Mouse (Mus musculus) macrophage (primary cell): ENCODE data around the gene Aqp5. TPM values are rescaled to one million over a fixed set of nuclear protein-coding genes. Genes with fewer than 3 reads are reported as not detected.

Source experiments
- H3K27ac ChIP-seq: fragments of 350-480 bp; formaldehyde crosslinking; 2 replicates; pipeline ENCODE4 v1.9.0; 2021
- H3K36me3 ChIP-seq: fragments of 350-480 bp; formaldehyde crosslinking; 2 replicates; pipeline ENCODE4 v1.9.0; 2021; ENCODE audit errors: inconsistent target
- H3K4me3 ChIP-seq: fragments of 350-480 bp; formaldehyde crosslinking; 2 replicates; pipeline ENCODE4 v1.9.0; 2021; ENCODE audit errors: inconsistent target
- H3K79me2 ChIP-seq: fragments of 350-480 bp; formaldehyde crosslinking; 2 replicates; pipeline ENCODE4 v1.9.0; 2021; ENCODE audit errors: inconsistent target
- WGBS: methylation state at CpG from one replicate; pipeline ENCODE4 v1.1.7; 2026; ENCODE audit warnings: inconsistent platforms; ENCODE audit not compliant: missing documents; 5-methylcytosine and 5-hydroxymethylcytosine counted together
- polyA plus RNA-seq: library from polyadenylated mRNA; stranded (reverse); fragments of 250-400 nt; gene quantifications from 3 replicates; pipeline ENCODE4 v1.2.4, GENCODE M21; 2018; ENCODE audit warnings: inconsistent platforms
- total RNA-seq, 78 experiments: library from RNA; depleted of rRNA; stranded (reverse); fragments of 250-400 nt; gene quantifications; 1 replicate in 9 of 78; 2 replicates in 24 of 78; 3 replicates in 43 of 78; 4 replicates in 2 of 78; pipeline ENCODE4 v1.2.4; 2018; ENCODE audit warnings: inconsistent platforms in 56 of 78

Aqp5 gene
- total RNA-seq (2018; cell fraction: chromatin; rRNA removed): 1 to 10 TPM in 1 of 26 experiments, not detected in 25; 1.9 TPM
- total RNA-seq (2018; cell fraction: cytosol; rRNA removed): not detected
- not detected for total RNA-seq (2018; cell fraction: nucleus; rRNA removed)
- not detected in 3 replicates for polyA plus RNA-seq

DNA sequence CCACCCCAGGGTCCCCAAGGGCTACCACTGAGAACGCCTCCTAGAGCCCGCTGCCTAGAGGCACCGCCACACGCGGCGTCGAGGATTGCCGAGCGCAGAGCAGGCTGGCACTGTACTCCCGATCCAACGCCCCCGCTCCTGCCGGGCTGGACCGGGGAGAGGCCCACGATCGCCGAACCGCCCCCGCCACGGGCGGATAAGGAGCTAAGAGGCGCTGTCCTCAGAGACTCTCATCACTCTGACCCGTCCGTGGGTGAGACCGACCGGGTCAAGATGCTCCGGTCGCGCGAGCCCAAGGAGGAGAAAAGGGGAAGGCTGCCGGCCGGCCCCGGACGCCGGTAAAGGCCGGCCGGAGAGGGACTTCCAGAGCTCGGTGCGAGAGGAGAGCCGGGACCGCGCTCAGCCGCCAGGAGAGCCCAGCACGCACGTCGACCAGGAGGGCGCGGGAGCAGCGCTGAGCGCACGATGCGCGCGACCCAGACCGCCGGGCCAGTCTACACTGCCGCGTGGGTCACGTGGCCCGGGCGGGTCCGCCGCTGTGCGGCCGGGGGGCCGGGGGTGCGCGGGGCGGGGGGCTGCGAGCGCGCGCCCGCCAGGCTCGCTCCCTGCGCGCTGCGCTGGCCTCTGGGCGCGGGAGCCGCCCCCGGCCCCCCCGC, at the start of gene Aqp5:
TSS of gene Aqp5 (plus strand) at position 354 of the 656 bp plus-strand sequence.
- H3K4me3 ChIP-seq: no peak within 1 kb of the TSS
- no peaks in the 10 kb centered on the region for H3K79me2 ChIP-seq
- no peak within 1 kb of the TSS for H3K27ac ChIP-seq
- no peaks in the 10 kb centered on the region for H3K36me3 ChIP-seq
- 10% methylated on average over 62 of the region's 83 CpGs for WGBS

DNA sequence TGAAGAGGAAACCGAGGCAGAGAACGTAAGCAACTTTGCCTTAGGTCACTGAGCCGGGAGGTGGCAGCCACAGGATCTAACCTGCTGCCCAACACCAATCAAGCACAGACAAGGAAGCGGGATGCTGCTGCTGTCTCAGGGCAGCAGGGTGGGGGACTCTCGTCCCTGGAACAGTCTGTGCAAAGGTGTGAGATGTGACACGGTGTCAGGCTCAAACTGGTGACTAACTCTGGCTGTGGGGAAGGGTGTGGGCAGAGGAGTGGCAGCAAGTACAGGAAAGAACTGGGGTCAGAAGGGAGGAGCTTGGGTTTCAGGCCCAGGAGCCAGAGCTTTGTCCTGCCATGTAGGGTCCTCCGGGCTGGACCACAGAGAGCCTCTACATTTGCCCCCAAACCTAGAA, 46.5 kb upstream of the Aqp5 start:
- no peaks in the 10 kb centered on the region for H3K79me2 ChIP-seq
- H3K36me3 ChIP-seq: no peaks in the 10 kb centered on the region
- 54% methylated on average over 7 of the region's 7 CpGs for WGBS
- no peak overlapping the region for H3K27ac ChIP-seq
- no peak overlapping the region for H3K4me3 ChIP-seq

DNA sequence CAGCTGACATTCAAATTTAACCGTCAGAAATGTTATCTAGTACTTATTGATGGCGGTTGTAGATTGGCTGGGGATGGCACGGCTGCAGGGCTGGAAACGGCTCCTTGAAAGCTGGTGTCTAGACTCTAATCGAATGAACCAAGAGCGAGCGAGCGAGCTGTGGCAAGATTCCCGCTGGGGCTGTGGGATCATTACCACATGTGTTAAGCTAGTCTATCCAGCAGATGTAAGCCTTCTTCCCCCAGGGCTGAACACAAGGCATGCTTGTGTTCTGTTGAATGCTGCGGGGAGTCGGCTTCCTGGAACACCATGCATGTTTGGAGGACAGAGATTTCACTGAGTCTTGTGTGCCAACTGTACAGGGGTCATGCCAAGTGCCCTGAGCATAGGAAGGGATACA, 44.0 kb upstream of the Aqp5 start:
- H3K27ac ChIP-seq: no peak overlapping the region
- no peaks in the 10 kb centered on the region for H3K36me3 ChIP-seq
- 86% methylated on average over 11 of the region's 11 CpGs for WGBS
- H3K4me3 ChIP-seq: no peak overlapping the region
- H3K79me2 ChIP-seq: no peaks in the 10 kb centered on the region

DNA sequence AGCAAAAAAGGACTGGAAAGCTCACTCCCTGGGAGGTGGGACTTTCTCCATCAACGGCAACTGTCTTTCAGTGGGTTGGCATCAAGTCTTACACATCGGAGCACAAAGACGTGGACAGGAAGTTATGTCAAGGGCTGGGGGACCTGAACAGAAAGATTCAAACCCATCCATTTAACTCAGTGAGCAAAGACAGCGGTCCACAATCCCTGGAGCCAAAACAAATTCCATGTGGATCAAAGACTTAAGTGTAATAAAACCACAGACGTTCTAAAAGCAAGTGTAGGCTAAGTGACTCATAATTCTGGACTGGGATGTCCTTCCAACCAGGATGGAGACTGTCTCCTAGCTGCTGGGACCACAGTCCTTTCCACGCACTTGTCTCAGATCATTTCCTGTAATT, 42.9 kb upstream of the Aqp5 start:
- Histone ChIP-seq H3K4me3 (no peak overlapping the region), H3K27ac (no peak overlapping the region), H3K79me2 (no peaks in the 10 kb centered on the region), H3K36me3 (no peaks in the 10 kb centered on the region)
- 56% methylated on average over 6 of the region's 6 CpGs for WGBS

DNA sequence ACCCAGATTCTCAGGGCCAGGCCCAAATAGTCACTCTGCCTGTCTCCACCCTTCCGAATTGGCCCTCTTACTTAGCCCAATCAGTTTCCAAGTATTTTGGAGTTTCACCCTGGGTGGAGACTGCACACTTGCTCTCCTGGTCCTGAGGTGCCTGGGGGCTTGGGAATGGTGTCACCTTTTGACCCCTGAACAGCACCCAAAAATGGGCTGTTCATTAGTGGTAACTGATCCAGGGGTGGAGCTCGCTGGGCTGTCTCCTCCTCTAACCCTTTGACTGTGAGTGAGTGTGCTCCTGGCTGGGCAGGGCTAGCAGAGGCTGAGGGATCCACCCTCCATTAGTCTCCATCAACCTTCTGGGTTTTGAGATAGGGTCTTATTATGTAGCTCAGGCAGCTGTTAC, 40.7 kb upstream of the Aqp5 start:
- Histone ChIP-seq H3K4me3 (no peak overlapping the region), H3K27ac (no peak overlapping the region), H3K79me2 (no peaks in the 10 kb centered on the region), H3K36me3 (no peaks in the 10 kb centered on the region)
- 52% methylated on average over 2 of the region's 2 CpGs for WGBS

DNA sequence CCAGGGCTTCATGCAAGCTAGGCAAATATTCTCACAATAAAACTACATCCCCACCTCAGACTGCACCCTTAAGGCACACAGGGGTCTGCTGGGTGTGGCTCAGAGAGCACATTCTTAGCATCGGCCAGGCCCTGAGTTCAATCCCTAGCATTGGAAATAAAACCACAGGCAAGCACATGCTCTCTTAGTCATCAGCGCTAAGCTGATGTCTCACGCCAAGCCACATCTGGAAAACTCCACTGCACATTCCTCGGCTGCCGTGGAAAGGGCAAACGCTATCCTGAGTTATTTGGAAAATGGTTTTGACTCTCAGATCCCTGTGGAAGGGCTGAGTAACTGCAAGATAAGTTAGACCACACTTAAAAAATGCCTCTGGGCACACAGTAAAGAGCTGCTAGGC, 36.8 kb upstream of the Aqp5 start:
- WGBS: 91% methylated on average over 6 of the region's 6 CpGs
- no peak overlapping the region for H3K4me3 ChIP-seq

DNA sequence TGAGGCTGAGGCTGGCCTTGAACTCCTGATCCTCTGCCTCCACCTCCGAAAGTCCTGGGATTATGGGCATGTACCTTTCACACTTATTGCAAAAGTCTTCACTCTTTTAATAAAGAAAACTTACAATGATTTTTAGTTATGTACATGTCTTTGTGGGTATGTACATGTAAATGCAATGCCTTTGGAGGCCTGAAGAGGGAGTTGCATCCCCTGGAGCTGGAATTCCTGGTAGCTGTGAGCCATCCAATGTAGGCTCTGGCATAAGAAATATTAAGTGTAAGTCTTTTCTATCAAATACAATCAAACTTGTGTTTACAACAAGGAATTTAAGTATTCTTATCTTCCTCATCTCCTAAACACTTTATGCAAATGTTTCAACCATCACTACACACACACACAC, 31.6 kb upstream of the Aqp5 start:
- WGBS: 95% methylated on average over 1 of the region's 1 CpGs
- no peak overlapping the region for H3K4me3 ChIP-seq
- H3K27ac ChIP-seq: no peak overlapping the region
- H3K36me3 ChIP-seq: no peaks in the 10 kb centered on the region
- H3K79me2 ChIP-seq: no peaks in the 10 kb centered on the region

More for the DNA sequence above, 36.8 kb upstream of the Aqp5 start:
- H3K79me2 ChIP-seq: no peaks in the 10 kb centered on the region
- H3K27ac ChIP-seq: no peak overlapping the region
- H3K36me3 ChIP-seq: no peaks in the 10 kb centered on the region

DNA sequence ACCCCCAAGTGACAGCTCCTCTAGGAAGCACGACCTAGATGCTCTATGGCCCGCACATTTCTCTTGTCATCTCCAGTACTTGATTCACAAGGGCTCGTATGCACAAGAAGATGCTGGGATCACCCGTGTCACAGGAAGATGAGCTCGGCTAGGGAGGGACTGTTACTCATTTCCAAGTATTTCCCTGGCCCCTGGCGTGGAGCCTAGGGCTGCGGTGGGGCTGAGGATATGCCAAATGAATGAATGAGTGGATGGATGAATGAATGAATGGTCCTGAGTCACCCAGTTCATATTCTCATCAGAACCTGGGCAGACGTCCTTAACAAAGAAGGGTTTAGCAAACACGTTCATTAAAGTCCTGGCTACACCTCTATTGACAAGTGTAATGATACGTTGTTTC, 30.3 kb upstream of the Aqp5 start:
- H3K27ac ChIP-seq: no peak overlapping the region
- no peaks in the 10 kb centered on the region for H3K79me2 ChIP-seq
- no peak overlapping the region for H3K4me3 ChIP-seq
- WGBS: 87% methylated on average over 10 of the region's 10 CpGs
- no peaks in the 10 kb centered on the region for H3K36me3 ChIP-seq

DNA sequence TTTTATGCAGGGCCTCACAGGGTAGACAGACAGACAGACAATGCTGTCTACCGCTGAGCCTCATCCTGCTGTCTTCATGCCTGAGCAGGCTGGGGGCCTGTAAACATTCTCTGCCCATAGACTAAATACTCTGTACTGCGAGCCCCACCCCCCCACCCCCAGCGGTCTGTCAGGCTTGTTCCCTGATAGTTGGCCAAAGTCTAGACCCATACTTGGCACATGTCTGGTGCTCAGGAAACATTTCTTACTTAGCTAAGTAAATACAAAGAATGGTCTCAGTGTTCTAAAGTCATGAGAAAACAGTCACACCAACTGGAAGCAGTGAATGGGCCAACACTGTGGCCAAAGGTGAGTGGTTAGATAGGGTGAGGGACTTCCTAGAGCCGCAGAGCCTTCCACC, 23.2 kb upstream of the Aqp5 start:
- Histone ChIP-seq H3K79me2 (no peaks in the 10 kb centered on the region), H3K4me3 (no peak overlapping the region), H3K27ac (no peak overlapping the region), H3K36me3 (no peaks in the 10 kb centered on the region)
- WGBS: 78% methylated on average over 4 of the region's 4 CpGs

DNA sequence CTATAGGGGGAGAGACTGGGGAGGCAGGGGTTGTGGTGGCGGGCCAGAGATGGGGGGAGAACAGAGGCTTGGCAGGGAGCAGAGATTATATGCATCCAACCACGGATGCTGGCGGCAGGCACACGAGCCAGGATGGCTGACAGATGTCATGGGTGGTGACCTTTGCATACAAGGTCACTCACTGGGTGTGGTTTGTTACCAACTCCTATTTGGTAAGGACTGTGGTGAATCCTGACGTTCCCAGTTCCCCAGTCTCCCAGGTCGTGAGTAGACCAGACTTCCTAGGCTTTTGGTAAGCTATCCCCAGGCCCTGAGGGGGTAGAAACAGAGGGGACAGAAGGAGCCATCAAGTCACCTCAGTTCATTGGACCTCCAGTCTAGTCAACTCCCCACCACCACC, 21.9 kb upstream of the Aqp5 start:
- H3K4me3 ChIP-seq: no peak overlapping the region
- H3K79me2 ChIP-seq: no peaks in the 10 kb centered on the region
- 86% methylated on average over 6 of the region's 6 CpGs for WGBS
- no peaks in the 10 kb centered on the region for H3K36me3 ChIP-seq
- no peak overlapping the region for H3K27ac ChIP-seq

DNA sequence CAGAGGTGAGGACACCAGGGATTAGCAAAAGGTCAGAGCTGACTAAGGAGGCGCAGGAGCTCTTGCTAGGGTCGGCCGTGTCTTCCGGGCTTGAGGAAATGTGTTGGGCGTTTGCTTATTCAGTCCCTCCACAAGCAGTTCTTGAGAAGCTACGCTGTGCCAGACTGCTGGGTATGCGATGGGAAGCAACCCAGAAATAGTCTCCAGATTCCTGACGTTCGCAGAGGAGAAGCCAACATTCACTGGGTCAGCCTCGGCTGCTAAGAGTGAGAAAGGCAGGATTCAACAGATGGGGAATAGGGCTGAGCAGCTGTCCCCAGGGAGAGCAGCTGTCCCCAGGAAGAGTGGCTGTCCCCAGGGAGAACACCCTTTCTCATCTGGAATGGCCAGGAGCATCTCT, 21.5 kb upstream of the Aqp5 start:
- H3K27ac ChIP-seq: no peak overlapping the region

DNA sequence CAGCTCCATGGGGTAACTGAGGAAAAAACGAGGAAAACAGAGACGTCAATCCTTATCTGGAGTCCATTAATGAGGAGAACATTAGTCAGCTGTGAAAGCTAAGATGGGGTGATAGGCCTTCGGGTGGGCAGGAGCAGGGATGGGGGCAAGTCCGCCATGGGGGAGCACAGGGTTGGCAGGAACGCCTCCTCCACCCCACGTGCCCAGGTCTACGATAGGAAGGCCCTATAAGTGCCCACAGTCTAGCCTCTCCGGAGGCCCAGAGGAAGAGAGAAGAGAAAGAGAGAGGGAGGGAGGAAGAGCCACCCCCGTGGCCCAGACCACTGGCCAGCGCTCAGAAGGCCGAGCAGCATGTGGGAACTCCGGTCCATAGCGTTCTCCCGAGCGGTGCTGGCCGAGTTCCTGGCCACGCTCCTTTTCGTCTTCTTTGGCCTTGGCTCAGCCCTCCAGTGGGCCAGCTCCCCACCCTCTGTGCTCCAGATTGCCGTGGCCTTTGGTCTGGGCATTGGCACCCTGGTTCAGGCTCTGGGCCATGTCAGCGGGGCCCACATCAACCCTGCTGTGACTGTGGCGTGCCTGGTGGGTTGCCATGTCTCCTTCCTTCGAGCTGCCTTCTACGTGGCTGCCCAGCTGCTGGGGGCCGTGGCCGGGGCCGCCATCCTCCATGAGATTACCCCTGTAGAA, 11.6 kb upstream of the Aqp5 start, which contains the start of gene Aqp2:
TSS of gene Aqp2 (plus strand) at position 254 of the 684 bp plus-strand sequence.
- H3K4me3 ChIP-seq: no peak within 1 kb of the TSS
- H3K79me2 ChIP-seq: no peaks in the 10 kb centered on the region
- no peaks in the 10 kb centered on the region for H3K36me3 ChIP-seq
- H3K27ac ChIP-seq: no peak within 1 kb of the TSS
- 87% methylated on average over 25 of the region's 26 CpGs for WGBS

More for the DNA sequence above, 21.5 kb upstream of the Aqp5 start:
- no peaks in the 10 kb centered on the region for H3K79me2 ChIP-seq
- no peak overlapping the region for H3K4me3 ChIP-seq
- WGBS: 82% methylated on average over 10 of the region's 10 CpGs
- no peaks in the 10 kb centered on the region for H3K36me3 ChIP-seq

DNA sequence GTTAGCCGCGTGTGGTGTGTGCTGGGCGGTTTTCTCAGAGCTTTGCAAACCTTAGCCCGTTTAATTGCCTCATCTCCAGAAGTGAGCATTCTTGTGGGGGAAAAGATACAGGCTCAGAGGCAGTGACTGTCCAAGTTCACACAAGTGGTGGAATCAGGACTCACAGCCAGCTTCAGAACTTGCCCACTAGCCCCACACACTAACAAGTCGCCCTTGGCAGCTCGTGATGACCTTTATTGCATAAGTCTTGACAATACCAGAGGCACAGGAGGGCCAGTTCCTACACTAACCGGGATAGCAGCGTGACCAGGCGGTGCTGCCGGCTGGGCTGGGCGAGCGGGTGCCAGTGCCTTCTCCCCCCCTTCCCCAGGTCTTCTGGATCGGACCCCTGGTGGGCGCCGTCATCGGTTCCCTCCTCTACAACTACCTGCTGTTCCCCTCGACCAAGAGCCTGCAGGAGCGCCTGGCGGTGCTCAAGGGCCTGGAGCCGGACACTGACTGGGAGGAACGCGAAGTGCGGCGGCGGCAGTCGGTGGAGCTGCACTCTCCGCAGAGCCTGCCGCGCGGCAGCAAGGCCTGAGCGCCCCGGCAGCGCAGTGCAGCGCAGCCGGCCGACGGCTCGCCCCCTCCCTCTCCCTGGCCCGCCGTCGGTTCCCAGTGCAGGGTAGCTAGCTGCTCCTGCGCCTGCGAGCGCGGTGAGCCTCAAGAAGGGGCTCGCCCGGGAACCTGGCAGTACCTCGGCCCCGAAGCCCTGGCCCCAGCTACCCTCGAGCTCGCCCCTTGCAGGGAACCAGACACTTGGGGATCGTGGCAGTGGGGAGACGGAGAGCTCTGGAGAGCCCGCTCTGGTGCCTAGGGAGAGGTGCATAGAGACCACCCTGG, 6.9 kb upstream of the Aqp5 start:
- Histone ChIP-seq H3K4me3 (no peak overlapping the region), H3K27ac (no peak overlapping the region), H3K36me3 (no peaks in the 10 kb centered on the region), H3K79me2 (no peaks in the 10 kb centered on the region)
- WGBS: 5% methylated on average over 54 of the region's 54 CpGs

DNA sequence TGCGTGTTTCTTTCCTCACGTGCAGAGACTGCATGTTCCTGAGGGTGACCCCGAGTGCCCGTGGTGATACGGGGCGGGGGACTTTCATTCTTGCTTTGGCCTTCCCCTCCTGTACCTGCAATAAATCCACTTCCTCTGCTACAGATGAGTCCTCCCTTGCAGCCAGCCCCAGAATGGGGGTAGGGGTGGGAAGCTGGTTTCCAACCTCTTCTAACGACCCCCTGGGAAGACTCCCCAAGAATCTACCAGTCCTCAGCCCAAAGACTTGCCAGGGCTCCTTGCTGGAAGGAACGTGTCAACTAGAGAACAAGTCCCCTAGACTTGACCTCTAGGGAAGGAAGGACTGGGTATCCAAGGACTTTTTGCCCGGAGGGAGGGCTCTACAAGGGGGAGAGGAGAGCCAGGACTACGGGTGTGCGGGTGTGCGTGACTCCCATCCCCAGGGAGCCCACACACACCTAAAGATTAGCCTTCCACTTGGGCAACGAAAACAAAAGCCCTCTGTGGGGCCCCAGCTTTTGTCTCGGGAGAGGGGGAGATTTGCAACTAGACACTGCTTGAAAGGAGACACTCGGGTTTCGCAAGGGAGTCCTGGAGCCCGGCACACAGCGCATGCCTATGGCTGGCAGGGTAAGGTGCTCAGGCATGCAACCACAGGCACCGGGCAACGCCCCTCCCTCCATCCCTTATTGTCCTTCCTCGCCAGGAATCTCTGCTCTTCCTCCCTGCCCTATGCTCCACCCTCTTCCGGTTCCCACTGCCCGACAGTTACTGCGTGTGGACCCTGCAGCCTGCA, 6.0 kb upstream of the Aqp5 start:
- Histone ChIP-seq H3K4me3 (no peak overlapping the region; the same call in 1 of the 2 replicates), H3K27ac (no peak overlapping the region), H3K79me2 (no peaks in the 10 kb centered on the region), H3K36me3 (no peaks in the 10 kb centered on the region)
- 4% methylated on average over 24 of the region's 24 CpGs for WGBS
